Mouse (Mus musculus) hindbrain, embryonic 11.5 days (tissue): ENCODE results near the gene Cst9. TPM values are rescaled to one million over a fixed set of nuclear protein-coding genes. Genes with fewer than 3 reads are reported as not detected.

ENCODE experiments used
- ATAC-seq: fragments of 200-750 bp; cut with Nextera tagmentation; 2 replicates; pipeline ENCODE4 v1.8.0; 2017; ENCODE audit warnings: mild to moderate bottlenecking, moderate TSS enrichment, moderate library complexity; ENCODE audit not compliant: low FRiP score
- DNase-seq: peaks from one replicate; pipeline ENCODE4 v3.0.0-alpha.2; 2015; ENCODE audit warnings: low spot score
- H3K27ac ChIP-seq: fragments of 300-500 bp; sonication (generic); 2 replicates; pipeline ENCODE4 v1.5.1; 2014; ENCODE audit warnings: mild to moderate bottlenecking, low read depth, low read length
- H3K27me3 ChIP-seq: fragments of 300-500 bp; sonication (generic); 2 replicates; pipeline ENCODE4 v1.6.1; 2014; ENCODE audit warnings: mild to moderate bottlenecking, low read length, moderate library complexity, mixed read lengths; ENCODE audit not compliant: control insufficient read depth, insufficient read depth
- H3K36me3 ChIP-seq: fragments of 300-500 bp; sonication (generic); 2 replicates; pipeline ENCODE4 v1.6.1; 2014; ENCODE audit warnings: mild to moderate bottlenecking, low read length, moderate library complexity, mixed read lengths; ENCODE audit not compliant: control insufficient read depth, insufficient read depth
- H3K4me1 ChIP-seq: fragments of 300-500 bp; sonication (generic); replicated peaks from 2 replicates; pipeline ENCODE4 v1.6.1; 2014; ENCODE audit warnings: low read length, mixed read lengths; ENCODE audit not compliant: control insufficient read depth, insufficient read depth
- H3K4me2 ChIP-seq: fragments of 300-500 bp; sonication (generic); replicated peaks from 2 replicates; pipeline ENCODE4 v1.6.1; 2014; ENCODE audit warnings: mild to moderate bottlenecking, low read depth, low read length
- H3K4me3 ChIP-seq: fragments of 300-500 bp; sonication (generic); 2 replicates; pipeline ENCODE4 v1.5.1; 2014; ENCODE audit warnings: low read depth, low read length
- H3K9ac ChIP-seq: fragments of 300-500 bp; sonication (generic); 2 replicates; pipeline ENCODE4 v1.6.1; 2014; ENCODE audit warnings: low read depth, low read length
- H3K9me3 ChIP-seq: fragments of 300-500 bp; sonication (generic); 2 replicates; pipeline ENCODE4 v1.6.1; 2016; ENCODE audit warnings: low read length; ENCODE audit not compliant: control insufficient read depth
- WGBS: fragments of 180-500 bp; shearing (Covaris S2); extraction: QIAGEN DNeasy Blood & Tissue Kit; methylation state at CpG from one replicate; pipeline ENCODE4 v1.1.7; 2014; 5-methylcytosine and 5-hydroxymethylcytosine counted together
- polyA plus RNA-seq: library from polyadenylated mRNA; unstranded; fragments of >200 nt; fragmentation: Nextera tagmentation; extraction: Ambion mirVana; gene quantifications from 2 replicates; pipeline ENCODE4 v1.2.1, GENCODE M21; 2014

The Cst9 gene
- polyA plus RNA-seq, 1 experiment from 2014 or later = not detected

DNA sequence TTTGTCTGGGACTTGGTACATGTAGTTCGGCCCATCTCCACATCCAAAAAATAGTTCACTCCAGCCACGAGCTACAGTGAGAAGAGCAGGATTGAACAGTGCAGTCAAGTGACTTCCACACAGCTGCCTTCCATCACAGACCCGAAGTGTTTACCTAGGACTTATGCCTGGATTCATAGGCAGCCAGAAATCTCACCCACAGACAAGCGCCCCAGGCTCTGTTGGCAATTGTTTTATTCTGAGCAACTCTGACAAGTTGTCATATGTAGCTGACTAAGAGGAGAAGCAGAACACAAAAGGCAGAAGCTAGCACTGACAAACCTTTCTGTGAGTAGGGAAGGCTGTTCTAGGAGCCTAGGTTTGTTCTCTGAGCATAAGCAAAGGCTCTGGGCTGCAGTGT, 37.9 kb downstream of the Cst9 start:
- ATAC-seq = no peak
- Histone ChIP-seq H3K36me3 (no peaks in the 10 kb centered on the region), H3K9ac (no peak overlapping the region; the same call in 1 of the 2 replicates), H3K27ac (no peak overlapping the region), H3K9me3 (no peaks in the 10 kb centered on the region), H3K27me3 (no peaks in the 10 kb centered on the region), H3K4me2 (peak overlapping the region; percentile 71), H3K4me1 (no peaks in the 10 kb centered on the region; the same call in none of the 2 replicates), H3K4me3 (0 out of 2 replicates have a peak overlapping the region, but pooled peaks have one; percentile 8)
- 90% methylated on average over 4 of the region's 4 CpGs for WGBS
- DNase-seq = no peak

DNA sequence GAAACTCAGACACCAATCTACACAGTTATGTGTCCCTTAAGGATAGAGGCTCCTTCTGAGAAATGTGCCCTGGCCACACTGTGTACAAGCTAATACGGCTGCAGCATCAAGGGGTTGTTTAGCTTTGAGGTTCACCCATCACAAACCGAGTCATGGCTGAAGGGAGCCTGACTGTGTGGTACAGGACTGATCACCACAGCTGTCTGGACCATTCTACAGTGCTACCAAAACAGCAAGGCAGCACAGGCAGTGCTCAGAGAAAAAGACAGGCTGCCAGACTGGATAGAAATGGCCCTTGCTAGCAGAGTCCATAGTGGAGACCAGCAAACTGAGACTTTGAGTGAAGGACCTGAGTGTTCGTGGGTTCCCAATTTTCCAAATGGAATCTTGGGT, 39.3 kb downstream of the Cst9 start:
- DNase-seq = no peak
- H3K9me3 ChIP-seq = no peaks in the 10 kb centered on the region
- no peaks in the 10 kb centered on the region; the same call in none of the 2 replicates for H3K4me1 ChIP-seq
- H3K9ac ChIP-seq = peak overlapping the region; percentile 72
- peak overlapping the region; percentile 91 for H3K4me3 ChIP-seq
- H3K36me3 ChIP-seq = no peaks in the 10 kb centered on the region
- no peak overlapping the region for H3K27ac ChIP-seq
- peak; percentile 1; the same call in 1 of the 2 replicates for ATAC-seq
- H3K27me3 ChIP-seq = no peaks in the 10 kb centered on the region
- 57% methylated on average over 3 of the region's 3 CpGs for WGBS
- H3K4me2 ChIP-seq = peak overlapping the region; percentile 71

- peak overlapping the region; percentile 71 for H3K4me2 ChIP-seq
- H3K9me3 ChIP-seq = no peaks in the 10 kb centered on the region
- H3K4me3 ChIP-seq = peak overlapping the region; percentile 91
- no peaks in the 10 kb centered on the region for H3K27me3 ChIP-seq
- H3K9ac ChIP-seq = peak overlapping the region; percentile 72
- H3K27ac ChIP-seq = peak overlapping the region; percentile 74; the same call in 1 of the 2 replicates
- ATAC-seq (peak; percentile 77), DNase-seq (peak; percentile 45)
- H3K4me1 ChIP-seq = no peaks in the 10 kb centered on the region; the same call in none of the 2 replicates
- 2% methylated on average over 34 of the region's 34 CpGs for WGBS
- no peaks in the 10 kb centered on the region for H3K36me3 ChIP-seq
Measured at GRCm38 (mm10) chr2:148874617-148875334, 39.8 kb downstream of the Cst9 start.

GRCm38 (mm10) chr2:148875335-148875811, 40.4 kb downstream of the Cst9 start, which contains the start of gene Cst3:
Gene Cst3, minus strand, starts transcription at chr2:148875692.
- WGBS = 0% methylated on average over 14 of the region's 19 CpGs
- DNase-seq = peak; percentile 91

DNA sequence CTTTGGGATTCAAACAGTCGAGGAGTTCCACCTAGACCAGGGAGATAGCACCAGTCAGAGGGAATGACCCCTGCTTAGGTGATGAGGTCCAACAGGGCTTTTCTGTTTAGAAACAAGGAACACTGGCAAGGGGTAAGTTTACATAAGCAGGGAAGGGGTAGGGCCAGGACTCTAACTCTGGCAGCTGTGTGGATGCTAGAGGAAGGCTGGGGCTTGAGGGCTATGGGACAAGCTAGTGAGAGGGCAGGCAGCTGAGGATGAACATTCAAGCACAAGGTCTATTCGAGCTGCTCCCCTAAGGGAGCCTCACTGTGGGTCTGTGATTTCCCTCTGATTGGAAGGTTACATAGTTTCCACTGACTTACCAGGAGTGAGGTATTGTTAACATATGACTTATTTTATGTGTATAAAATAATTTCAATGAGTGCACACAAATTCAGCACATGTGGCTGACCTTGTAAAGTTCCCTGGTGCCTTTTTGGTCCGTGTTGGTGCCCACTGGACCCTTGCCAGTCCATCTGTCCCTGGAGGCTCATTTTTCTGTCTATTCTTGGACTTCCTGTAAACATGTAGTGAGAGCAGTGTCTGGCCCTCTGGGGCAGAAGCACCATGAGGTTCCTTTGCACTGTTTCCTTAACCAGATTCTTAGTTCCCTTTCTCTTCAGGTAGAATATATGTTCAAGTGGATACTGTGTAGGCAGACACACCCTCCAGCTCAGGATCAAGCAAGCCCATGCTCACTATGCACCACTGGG, 42.2 kb downstream of the Cst9 start:
- no peak overlapping the region for H3K4me3 ChIP-seq
- DNase-seq (no peak), ATAC-seq (no peak)
- WGBS = 47% methylated on average over 3 of the region's 3 CpGs
- H3K4me2 ChIP-seq = no peak overlapping the region
- no peak overlapping the region for H3K27ac ChIP-seq
- no peaks in the 10 kb centered on the region for H3K36me3 ChIP-seq
- H3K4me1 ChIP-seq = no peaks in the 10 kb centered on the region; the same call in none of the 2 replicates
- no peaks in the 10 kb centered on the region for H3K9me3 ChIP-seq
- H3K27me3 ChIP-seq = no peaks in the 10 kb centered on the region
- no peak overlapping the region for H3K9ac ChIP-seq

More at GRCm38 (mm10) chr2:148875335-148875811, 40.4 kb downstream of the Cst9 start, which contains the start of gene Cst3:
- ATAC-seq = peak; percentile 96
- H3K4me1 ChIP-seq = no peaks in the 10 kb centered on the region; the same call in none of the 2 replicates
- H3K27me3 ChIP-seq = no peaks in the 10 kb centered on the region
- H3K36me3 ChIP-seq = no peaks in the 10 kb centered on the region
- peak within 1 kb of the TSS; percentile 71 for H3K4me2 ChIP-seq
- peak within 1 kb of the TSS; percentile 74; the same call in 1 of the 2 replicates for H3K27ac ChIP-seq
- peak within 1 kb of the TSS; percentile 72 for H3K9ac ChIP-seq
- no peaks in the 10 kb centered on the region for H3K9me3 ChIP-seq
- peak within 1 kb of the TSS; percentile 91 for H3K4me3 ChIP-seq

DNA sequence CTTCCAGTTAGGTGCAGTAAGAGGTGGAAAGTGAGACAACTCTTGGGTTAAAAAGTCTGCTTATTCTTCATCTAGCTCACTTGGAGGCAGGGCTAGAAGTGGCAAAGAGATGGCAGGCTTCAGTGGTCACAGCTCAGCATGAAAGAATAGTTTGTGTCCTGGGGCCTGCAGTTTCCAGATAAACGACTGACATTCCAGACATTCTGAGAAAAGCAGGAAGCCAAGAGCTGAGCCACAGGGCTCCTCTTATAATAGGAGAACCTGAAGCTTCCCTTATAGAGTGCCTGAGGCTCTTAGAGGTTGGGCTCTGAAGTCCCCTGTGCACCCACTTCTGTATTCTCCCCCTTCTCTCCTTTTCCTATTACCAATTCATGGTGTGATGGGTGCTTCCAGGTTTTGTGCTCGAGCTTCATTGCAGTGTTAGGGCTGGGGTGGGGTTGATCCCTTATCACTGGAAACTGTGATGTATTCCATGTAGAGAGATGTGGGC, 43.7 kb downstream of the Cst9 start:
- WGBS = 19% methylated on average over 2 of the region's 2 CpGs
- H3K4me2 ChIP-seq = no peak overlapping the region
- no peaks in the 10 kb centered on the region for H3K9me3 ChIP-seq
- H3K27ac ChIP-seq = no peak overlapping the region
- DNase-seq (no peak), ATAC-seq (no peak)
- no peaks in the 10 kb centered on the region; the same call in 1 of the 2 replicates for H3K4me1 ChIP-seq
- H3K27me3 ChIP-seq = no peaks in the 10 kb centered on the region
- H3K36me3 ChIP-seq = no peaks in the 10 kb centered on the region
- H3K9ac ChIP-seq = no peak overlapping the region
- no peak overlapping the region for H3K4me3 ChIP-seq

GRCm38 (mm10) chr2:148879199-148879598, 44.3 kb downstream of the Cst9 start:
- Histone ChIP-seq H3K36me3 (no peaks in the 10 kb centered on the region), H3K9ac (no peak overlapping the region), H3K9me3 (no peaks in the 10 kb centered on the region), H3K4me3 (no peak overlapping the region), H3K4me1 (no peaks in the 10 kb centered on the region; the same call in 1 of the 2 replicates), H3K27me3 (no peaks in the 10 kb centered on the region), H3K4me2 (no peak overlapping the region), H3K27ac (no peak overlapping the region)
- WGBS = 37% methylated on average over 1 of the region's 1 CpGs
- DNase-seq (no peak), ATAC-seq (no peak)

- Histone ChIP-seq H3K4me2 (no peak overlapping the region), H3K4me1 (no peaks in the 10 kb centered on the region), H3K36me3 (no peaks in the 10 kb centered on the region), H3K9me3 (no peaks in the 10 kb centered on the region), H3K27me3 (no peaks in the 10 kb centered on the region), H3K4me3 (no peak overlapping the region), H3K9ac (no peak overlapping the region), H3K27ac (no peak overlapping the region)
- DNase-seq = no peak
- ATAC-seq = no peak
Measured at GRCm38 (mm10) chr2:148884738-148885137, 49.8 kb downstream of the Cst9 start.
